Comparison of ENCODE assay signal across 16 mouse cellular contexts in the genomic region with DNA sequence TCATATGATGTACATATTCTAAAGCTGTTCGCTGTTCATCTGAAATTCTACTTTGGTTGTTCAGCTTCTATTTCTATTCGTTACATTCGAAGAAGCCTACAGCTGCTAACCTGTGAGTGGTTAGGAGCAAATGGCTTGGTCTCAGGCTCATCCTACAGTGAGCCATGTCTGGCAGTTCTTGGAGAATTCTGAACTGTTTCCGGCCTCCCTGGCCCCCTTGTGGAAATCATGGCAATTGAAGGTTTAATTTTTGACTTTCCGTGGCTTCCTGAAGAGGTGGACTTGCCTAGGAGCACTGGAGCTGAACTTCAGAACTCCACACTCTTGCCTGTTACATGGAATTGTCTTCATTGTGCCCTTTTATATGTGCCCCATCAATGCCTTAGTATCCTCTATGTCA. TPM values are rescaled to one million over a fixed set of nuclear protein-coding genes. Genes with fewer than 3 reads are reported as not detected.
DNase-seq lines count a peak whose midpoint lies in the region; ATAC-seq and TF ChIP-seq lines count a peak whose summit lies in the region.
"Had no signal": no experiment of that assay in that cellular context is flagged by ENCODE, and none has a peak within 500 bp of the region (broad histone marks: within the 10 kb centered on the region; RNA-seq: fewer than 3 reads in every experiment).

No protein-coding gene starts in this region.

- no peaks in the 10 kb centered on the region for H3K4me1 ChIP-seq in kidney, postnatal 0 days (replicated peaks; ENCODE audit: insufficient read depth, low read length)
- no peaks in the 10 kb centered on the region for H3K4me1 ChIP-seq in kidney, embryonic 16.5 days (ENCODE audit: insufficient read depth, low read length)
- peaks cover 0 to 8% of the 10 kb centered on the region in 2 experiments; a peak in 1 of 4 replicates for H3K4me1 ChIP-seq in CH12.LX (ENCODE audit: control insufficient read depth in 1 of 2, insufficient read depth in 2 of 2)
- H3K4me1 ChIP-seq: embryonic facial prominence, embryonic 12.5 days; hindbrain, embryonic 15.5 days; limb, embryonic 15.5 days had no signal

- H3K4me2 ChIP-seq in kidney, postnatal 0 days (ENCODE audit: low read length), result no peak overlapping the region
- H3K4me2 ChIP-seq in kidney, embryonic 16.5 days (replicated peaks; ENCODE audit: low read depth, low read length), result no peak overlapping the region
- H3K4me2 ChIP-seq in CH12.LX (ENCODE audit: insufficient read depth, low read depth, poor library complexity, severe bottlenecking), result no peak overlapping the region
- H3K4me2 ChIP-seq: embryonic facial prominence, embryonic 12.5 days; hindbrain, embryonic 15.5 days; limb, embryonic 15.5 days had no signal

- peak; percentile 13 for TF ChIP-seq RAD21 in CH12.LX (IDR thresholded peaks at IDR 0.05; ENCODE audit: low read depth, low read length)

- H3K27ac ChIP-seq in kidney, postnatal 0 days, result no peak overlapping the region
- H3K27ac ChIP-seq in kidney, embryonic 16.5 days (ENCODE audit: low read length), result no peak overlapping the region
- H3K27ac ChIP-seq in CH12.LX (ENCODE audit: insufficient read depth, low read depth), result no peak overlapping the region
- H3K27ac ChIP-seq: embryonic facial prominence, embryonic 12.5 days; hindbrain, embryonic 15.5 days; limb, embryonic 15.5 days had no signal

- no peak overlapping the region for H3K4me3 ChIP-seq in kidney, postnatal 0 days (replicated peaks; ENCODE audit: low read depth, low read length)
- no peak overlapping the region for H3K4me3 ChIP-seq in kidney, embryonic 16.5 days (ENCODE audit: low read length)
- H3K4me3 ChIP-seq in CH12.LX (replicated peaks in 1 of 3; ENCODE audit: low read depth in 2 of 3, low read length in 2 of 3, poor library complexity in 1 of 3), result no peak overlapping the region
- H3K4me3 ChIP-seq: embryonic facial prominence, embryonic 12.5 days; hindbrain, embryonic 15.5 days; limb, embryonic 15.5 days had no signal

- no peaks in the 10 kb centered on the region for H3K79me2 ChIP-seq in CH12.LX (replicated peaks; ENCODE audit: control insufficient read depth, extremely low read depth, insufficient read depth, poor library complexity, severe bottlenecking)

- no peaks in the 10 kb centered on the region for H3K36me3 ChIP-seq in kidney, postnatal 0 days (ENCODE audit: insufficient read depth, low read length)
- no peaks in the 10 kb centered on the region for H3K36me3 ChIP-seq in kidney, embryonic 16.5 days (ENCODE audit: insufficient read depth, low read length)
- H3K36me3 ChIP-seq in CH12.LX (replicated peaks in 1 of 2; ENCODE audit: control insufficient read depth in 1 of 2, insufficient read depth in 1 of 2, low read length in 1 of 2), result no peaks in the 10 kb centered on the region
- H3K36me3 ChIP-seq: embryonic facial prominence, embryonic 12.5 days; hindbrain, embryonic 15.5 days; limb, embryonic 15.5 days had no signal

- TF ChIP-seq CTCF in kidney, postnatal 0 days (IDR thresholded peaks at IDR 0.05; ENCODE audit: low read depth), result peak; percentile 63
- TF ChIP-seq CTCF in CH12.LX (conservative IDR thresholded peaks at IDR 0.05 in 1 of 2, IDR thresholded peaks at IDR 0.05 in 1 of 2; ENCODE audit: low read depth in 2 of 2, low read length in 2 of 2), result peak in 1 of 2 experiments; percentile 51; a peak in 2 of 4 replicates
- TF ChIP-seq CTCF in brain, embryonic 14.5 days (IDR thresholded peaks at IDR 0.05; ENCODE audit: borderline replicate concordance, extremely low read depth, insufficient read depth, insufficient read length), result peak; percentile 27; the same call in 1 of the 2 replicates

- TF ChIP-seq POLR2A in CH12.LX (IDR thresholded peaks at IDR 0.05; ENCODE audit: low read depth, low read length), result no peak
- TF ChIP-seq POLR2A in brain, embryonic 14.5 days (IDR thresholded peaks at IDR 0.05; ENCODE audit: borderline replicate concordance, extremely low read depth, insufficient read depth, insufficient read length, poor library complexity, severe bottlenecking), result no peak

- no peak for ATAC-seq in kidney, postnatal 0 days (replicated peaks; ENCODE audit: low FRiP score, low read depth)
- ATAC-seq in kidney, embryonic 16.5 days (ENCODE audit: low FRiP score, low TSS enrichment), result no peak
- ATAC-seq: activated CD4-positive, CD25-positive, alpha-beta regulatory T cell, adult 4 months; forebrain, embryonic 14.5 days had no signal

- no peak overlapping the region for H3K9ac ChIP-seq in kidney, postnatal 0 days (ENCODE audit: low read depth, low read length)
- no peak overlapping the region for H3K9ac ChIP-seq in kidney, embryonic 16.5 days (replicated peaks; ENCODE audit: low read length)
- H3K9ac ChIP-seq in CH12.LX (ENCODE audit: insufficient read depth, low read depth), result no peak overlapping the region
- H3K9ac ChIP-seq: embryonic facial prominence, embryonic 12.5 days; hindbrain, embryonic 15.5 days; limb, embryonic 15.5 days had no signal

- dilution Hi-C loops in CH12.LX (cut with MboI; ENCODE audit: extremely low pct_ligation_motif_present, extremely low pct_unique_long_range_greater_than_20kb, low sequenced_read_pairs), result no loop called here

- 64% methylated on average over 5 of the region's 5 CpGs for WGBS in kidney, postnatal 0 days
- WGBS in kidney, embryonic 16.5 days, result 72% methylated on average over 5 of the region's 5 CpGs

- TF ChIP-seq EP300 in CH12.LX (IDR thresholded peaks at IDR 0.05; ENCODE audit: low read length), result no peak

- H3K9me3 ChIP-seq in kidney, postnatal 0 days (replicated peaks; ENCODE audit: low read length), result no peaks in the 10 kb centered on the region
- H3K9me3 ChIP-seq in kidney, embryonic 16.5 days (ENCODE audit: low read length), result no peaks in the 10 kb centered on the region
- H3K9me3 ChIP-seq in CH12.LX (replicated peaks; ENCODE audit: low read length), result no peaks in the 10 kb centered on the region
- H3K9me3 ChIP-seq: embryonic facial prominence, embryonic 12.5 days; hindbrain, embryonic 15.5 days; limb, embryonic 15.5 days had no signal

- DNase-seq in embryo, embryonic 9.5 days (ENCODE audit: extremely low spot score), result peak; percentile 27
- DNase-seq in embryo, embryonic 10 days (ENCODE audit: low spot score), result no peak
- no peak for DNase-seq in kidney, postnatal 0 days (ENCODE audit: low spot score)
- no peak for DNase-seq in CH12.LX (ENCODE audit: extremely low read depth)
- no peak for DNase-seq in brain, embryonic 14.5 days (ENCODE audit: low read depth)
- DNase-seq in right cerebral cortex, adult 18-20 months, result no peak
- DNase-seq in spleen, postnatal 10 days (ENCODE audit: low spot score in 2 of 2), result no peak

- no peaks in the 10 kb centered on the region for H3K27me3 ChIP-seq in kidney, postnatal 0 days (ENCODE audit: insufficient read depth, low read length)
- H3K27me3 ChIP-seq in kidney, embryonic 16.5 days (ENCODE audit: insufficient read depth, low read length), result no peaks in the 10 kb centered on the region
- H3K27me3 ChIP-seq in CH12.LX (replicated peaks), result no peaks in the 10 kb centered on the region
- H3K27me3 ChIP-seq: embryonic facial prominence, embryonic 12.5 days; hindbrain, embryonic 15.5 days; limb, embryonic 15.5 days had no signal

- in situ Hi-C loops in CH12.LX (cut with MboI; ENCODE audit: low pct_ligation_motif_present, low pct_unique_long_range_greater_than_20kb, low sequenced_read_pairs), result no loop called here

TF ChIP-seq in CH12.LX, 34 proteins besides CTCF, POLR2A, EP300 and RAD21:
- TF ChIP-seq UBTF (IDR thresholded peaks at IDR 0.05; ENCODE audit: low read depth, low read length) (no peak), SMC3 (IDR thresholded peaks at IDR 0.05; ENCODE audit: low read depth, low read length) (peak; percentile 31; the same call in 1 of the 2 replicates)

RNA-seq across cellular contexts. Expression of a gene that starts 12.6 kb away (rescaled TPM):
- polyA plus RNA-seq in kidney, postnatal 0 days (2015; fragmentation: Nextera tagmentation; extraction: Ambion mirVana), result not detected in 2 replicates
- polyA plus RNA-seq in kidney, embryonic 16.5 days (2015; fragmentation: Nextera tagmentation; extraction: Ambion mirVana), result not detected in 2 replicates
- total RNA-seq in CH12.LX (2012; rRNA removed) (not detected in 2 replicates), CH12.LX (2014; rRNA removed) (not detected in 2 replicates)
- not detected in 2 replicates for polyA plus RNA-seq in CH12.LX (2012; ENCODE audit: insufficient read length, low read depth)
- not detected in 2 replicates for polyA plus RNA-seq in brain, embryonic 14.5 days (2012; rRNA removed)
- total RNA-seq: layer of hippocampus, postnatal 10 days; megakaryocyte, adult 5-6 weeks had no signal
- polyA plus RNA-seq: embryonic facial prominence, embryonic 12.5 days; forebrain, embryonic 14.5 days; hindbrain, embryonic 15.5 days; limb, embryonic 15.5 days; spleen, adult 2 months had no signal

RNA-seq across cellular contexts. Expression of a gene that starts 49.1 kb away (rescaled TPM):
- 14.9 and 16.5 TPM in 2 replicates for polyA plus RNA-seq in kidney, postnatal 0 days (2015; fragmentation: Nextera tagmentation; extraction: Ambion mirVana)
- 10.1 and 11.1 TPM in 2 replicates for polyA plus RNA-seq in kidney, embryonic 16.5 days (2015; fragmentation: Nextera tagmentation; extraction: Ambion mirVana)
- total RNA-seq in CH12.LX (2012; rRNA removed) (0.29 and 0.85 TPM in 2 replicates), CH12.LX (2014; rRNA removed) (not detected in 2 replicates)
- not detected in 2 replicates for polyA plus RNA-seq in CH12.LX (2012; ENCODE audit: insufficient read length, low read depth)
- polyA plus RNA-seq in brain, embryonic 14.5 days (2012; rRNA removed), result 4.0 and 5.9 TPM in 2 replicates
